Mouse (Mus musculus): ENCODE measurements around the gene 4833427G06Rik.
"Not testable (repeated sequence)": the region's sequence is repeated elsewhere in the genome, so short reads cannot be mapped to it uniquely, and the experiment has no call there.

4833427G06Rik gene

DNA sequence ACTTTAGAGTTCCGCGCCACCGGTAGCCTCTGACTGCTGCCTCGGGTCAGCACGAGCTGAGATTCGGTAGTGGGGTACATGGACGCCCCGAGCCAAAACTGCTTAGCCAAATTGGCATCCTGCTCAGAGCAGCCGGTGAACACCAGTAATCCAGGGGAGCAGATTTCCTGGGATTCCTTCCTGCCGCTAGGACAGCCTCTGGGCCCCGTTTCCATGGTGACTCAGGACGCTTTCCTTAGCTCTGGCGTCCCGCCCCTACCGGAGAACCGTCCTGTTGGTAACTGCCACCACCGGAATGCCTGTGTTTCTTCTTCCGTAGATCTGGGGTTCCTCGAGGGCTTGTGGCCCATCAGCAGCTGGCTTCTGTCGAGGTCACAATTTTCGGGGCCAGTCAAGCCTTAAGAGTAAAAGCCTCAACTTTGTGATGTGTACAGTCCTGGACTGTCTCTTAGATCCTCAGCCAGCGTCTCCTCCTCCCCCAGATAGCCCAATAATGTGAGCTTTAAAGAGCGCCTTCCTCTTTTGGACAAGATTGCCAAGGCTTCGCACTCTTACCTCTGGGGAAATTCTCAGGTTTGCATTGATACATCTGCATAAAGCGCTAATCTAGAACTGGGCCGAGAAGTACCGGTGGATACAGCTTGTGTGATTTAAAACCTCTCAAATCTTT, at the start of gene 4833427G06Rik:
Gene 4833427G06Rik (minus strand): TSS at position 323 of the 670 bp plus-strand sequence.
- DNase-seq: peak; percentile 60

DNA sequence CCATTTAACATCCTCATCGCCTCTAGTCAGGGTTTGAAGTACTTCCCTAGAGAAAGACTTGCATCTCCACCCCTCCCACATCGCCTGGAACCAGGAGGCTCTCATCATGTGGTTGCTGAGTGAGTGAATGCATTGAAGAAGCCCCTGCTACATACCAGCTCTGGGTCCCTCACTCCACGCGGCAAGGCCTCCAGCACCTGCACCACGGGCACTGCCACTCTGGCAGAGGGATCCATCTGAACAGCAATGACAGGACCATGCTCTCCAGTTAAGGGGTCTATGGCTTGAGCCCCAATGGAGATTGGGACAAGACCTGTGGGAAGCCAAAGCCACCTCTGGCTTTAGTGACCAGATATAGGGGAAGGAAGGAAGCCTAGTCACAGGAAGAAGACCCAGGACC, 45.4 kb upstream of the 4833427G06Rik start:
- no peak for DNase-seq

DNA sequence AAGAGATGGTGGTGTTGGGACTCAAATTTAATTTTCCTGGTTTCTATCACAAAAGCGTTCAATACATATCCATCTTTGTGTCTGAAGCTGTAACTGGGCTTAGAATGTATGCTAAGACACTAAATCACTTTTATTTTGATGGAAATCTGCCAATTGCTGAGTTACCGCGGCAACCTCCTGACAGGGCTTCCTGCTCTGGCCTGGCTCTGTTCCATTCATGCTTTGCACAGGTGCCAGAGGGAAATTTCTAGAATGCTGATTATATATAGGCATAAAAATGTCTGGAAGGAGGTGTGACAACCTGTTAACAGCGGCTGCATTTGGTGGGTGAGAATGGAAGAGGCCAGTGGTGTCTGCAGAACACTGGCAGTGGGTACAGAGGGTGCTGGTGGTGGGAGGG, 44.6 kb upstream of the 4833427G06Rik start:
- DNase-seq: no peak

DNA sequence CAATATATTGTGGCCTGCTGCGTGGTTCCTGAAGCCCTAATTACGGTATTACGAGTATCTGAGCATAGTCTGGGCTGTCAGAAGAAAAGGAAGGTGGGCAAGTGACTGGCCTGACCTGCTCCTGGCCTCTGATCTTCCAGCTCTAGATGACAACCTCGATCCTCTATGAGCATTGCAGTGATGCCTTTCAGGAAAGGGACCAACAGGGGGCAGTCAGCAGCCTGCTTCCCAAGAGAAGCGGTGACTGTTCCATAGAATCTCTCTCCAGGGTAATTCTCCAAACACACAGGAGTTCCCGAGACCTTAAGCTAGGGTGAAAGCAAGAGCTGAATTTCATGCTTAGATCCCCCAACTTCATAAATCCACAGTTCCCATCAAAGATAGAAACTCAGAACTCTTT, 42.3 kb upstream of the 4833427G06Rik start:
- no peak for DNase-seq

DNA sequence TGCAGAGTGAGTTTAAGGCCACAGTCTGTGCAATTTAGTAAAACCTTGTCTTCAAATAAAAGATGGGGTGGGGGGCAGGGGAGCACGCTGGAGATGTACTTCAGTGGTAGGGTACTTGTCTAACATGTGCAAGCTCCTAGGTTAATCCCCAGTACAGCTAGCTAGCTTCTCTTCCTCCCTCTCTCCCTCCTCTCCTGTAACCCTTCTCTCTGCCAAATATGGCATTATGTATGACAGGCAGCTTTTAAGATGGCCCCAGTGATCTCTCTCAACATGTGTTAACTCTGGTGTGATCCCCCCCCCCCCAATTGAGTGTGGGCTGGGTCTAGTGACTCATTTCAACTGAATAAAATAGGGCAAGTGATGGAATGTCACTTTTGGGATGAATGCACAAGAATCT, 41.6 kb upstream of the 4833427G06Rik start:
- DNase-seq: no peak

DNA sequence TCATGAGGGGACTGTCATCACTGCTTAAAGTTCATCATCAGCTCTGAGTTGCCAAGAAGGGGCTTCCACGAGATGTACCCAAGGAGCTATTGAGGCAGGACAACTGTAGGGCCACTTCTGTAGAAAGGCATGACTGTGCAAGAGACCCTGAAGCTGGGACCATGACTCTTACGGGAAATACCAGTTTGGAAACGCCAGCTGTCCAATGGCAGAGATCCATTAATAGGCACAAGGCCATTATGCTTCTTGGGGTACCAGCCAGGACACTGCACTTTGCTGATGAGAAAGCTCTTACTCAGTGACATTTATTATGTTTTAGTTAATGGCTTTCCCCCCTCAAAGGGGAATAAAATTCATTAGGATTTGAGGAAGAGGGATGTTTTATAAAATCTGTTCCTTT, 38.8 kb upstream of the 4833427G06Rik start:
- DNase-seq: no peak

DNA sequence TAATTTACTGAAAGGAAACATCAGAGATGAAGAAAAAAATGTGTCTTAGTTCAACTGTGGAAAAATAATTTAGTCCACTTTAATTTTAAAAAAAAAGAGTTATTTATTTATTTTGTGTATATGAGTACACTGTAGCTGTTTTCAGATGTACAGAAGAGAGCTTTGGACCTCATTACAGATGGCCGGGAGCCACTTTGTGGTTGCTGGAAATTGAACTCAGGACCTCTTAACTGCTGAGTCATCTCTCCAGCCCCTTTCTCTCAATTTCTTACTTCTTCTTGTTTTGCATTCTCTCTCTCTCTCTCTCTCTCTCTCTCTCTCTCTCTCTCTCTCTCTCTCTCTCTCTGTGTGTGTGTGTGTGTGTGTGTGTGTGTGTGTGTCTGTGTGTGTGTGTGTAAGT, 37.5 kb upstream of the 4833427G06Rik start:
- DNase-seq: not testable (repeated sequence)

DNA sequence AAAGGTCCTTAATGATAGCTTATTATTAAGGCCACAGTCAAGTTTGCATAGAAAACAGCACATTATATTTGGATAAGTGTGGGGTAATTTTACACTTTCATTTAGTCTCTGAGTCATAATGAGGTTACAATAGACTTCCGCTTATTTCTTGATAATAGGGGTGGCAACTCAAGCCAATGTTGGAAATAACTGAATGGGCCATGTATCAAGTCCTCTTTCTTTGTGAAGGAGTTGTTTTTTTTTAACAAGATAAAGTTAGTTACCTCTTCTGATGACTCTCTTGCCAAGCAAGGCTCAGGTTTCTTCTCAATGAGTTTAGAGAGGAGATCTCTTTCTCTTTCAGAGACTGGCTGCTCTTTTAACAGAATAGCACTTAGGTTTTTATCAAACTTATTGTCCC, 36.4 kb upstream of the 4833427G06Rik start:
- no peak for DNase-seq

DNA sequence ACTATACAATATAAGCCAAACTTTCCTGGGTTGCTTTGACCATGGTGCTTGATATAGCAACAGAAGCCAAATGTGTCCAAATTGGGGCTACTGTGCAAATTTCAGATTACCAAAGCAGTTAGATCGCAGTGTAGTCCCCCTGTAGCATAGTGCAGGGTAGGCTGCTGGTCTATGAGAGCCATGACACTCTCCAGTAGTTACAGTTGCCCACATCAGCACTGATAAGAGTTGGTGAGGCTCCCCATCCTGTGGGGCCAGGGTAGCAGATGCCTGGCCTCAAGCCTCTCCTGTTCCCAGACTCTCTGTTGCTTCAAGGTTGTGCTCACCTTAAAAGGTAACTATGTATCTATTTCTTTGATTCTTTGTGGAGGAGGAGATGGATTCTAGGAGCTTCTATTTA, 36.0 kb upstream of the 4833427G06Rik start:
- DNase-seq: no peak

DNA sequence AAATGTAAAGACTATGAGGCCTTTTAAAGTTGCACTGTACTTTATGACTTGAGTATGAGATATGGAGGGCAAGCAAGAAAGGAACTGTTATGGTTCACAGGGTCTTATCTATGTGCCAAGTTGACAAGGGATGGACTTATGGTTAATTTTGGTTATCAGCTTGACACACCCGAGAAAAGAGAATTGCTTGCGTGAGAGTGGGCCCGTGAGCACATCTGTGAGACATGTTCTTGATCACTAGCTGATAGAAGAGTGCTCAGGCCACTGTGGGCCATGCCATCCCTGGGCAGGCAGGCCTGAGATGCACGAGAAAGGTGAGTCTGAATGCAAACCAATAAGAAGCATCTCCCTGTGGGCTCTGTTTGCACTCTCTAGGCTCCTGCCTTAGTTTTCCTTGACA, 35.6 kb upstream of the 4833427G06Rik start:
- no peak for DNase-seq

DNA sequence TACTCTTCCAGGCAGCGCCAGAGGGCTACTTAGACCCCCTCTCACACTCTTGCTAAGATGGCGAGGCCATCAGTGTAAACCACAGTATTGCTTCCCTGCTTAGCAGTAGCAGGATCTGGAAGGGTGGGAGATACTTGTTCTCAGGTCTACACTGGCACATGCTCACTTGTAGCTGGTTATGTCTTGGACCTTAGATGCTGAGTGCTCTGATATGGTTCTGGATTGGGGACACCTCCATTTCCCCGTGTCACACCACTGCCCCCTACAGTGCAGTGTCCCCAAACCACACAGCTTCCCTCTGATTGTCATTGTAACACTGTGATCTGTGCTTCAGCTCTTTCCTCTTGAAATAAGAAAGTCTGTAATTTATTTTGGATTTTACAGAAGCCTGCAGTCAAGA, 35.1 kb upstream of the 4833427G06Rik start:
- peak; percentile 50 for DNase-seq

DNA sequence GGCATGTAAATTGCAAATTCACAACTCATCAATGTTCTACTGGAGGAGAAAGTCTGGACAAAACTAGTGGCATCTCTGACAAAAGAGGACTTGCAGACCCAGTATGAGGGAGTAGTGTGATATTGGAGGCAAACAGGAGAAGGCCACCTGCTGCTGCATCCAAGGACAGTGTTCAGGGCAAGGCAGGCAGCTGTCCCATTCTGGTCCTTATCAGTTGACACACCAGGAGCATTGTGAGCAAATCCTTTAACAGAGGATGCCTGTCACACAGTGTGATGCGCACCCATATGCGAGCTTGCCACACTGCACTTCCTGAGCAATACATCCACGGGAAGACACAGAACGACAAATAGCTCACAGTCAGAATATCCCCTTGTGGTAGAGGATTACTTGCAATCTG, 12.9 kb upstream of the 4833427G06Rik start:
- no peak for DNase-seq

DNA sequence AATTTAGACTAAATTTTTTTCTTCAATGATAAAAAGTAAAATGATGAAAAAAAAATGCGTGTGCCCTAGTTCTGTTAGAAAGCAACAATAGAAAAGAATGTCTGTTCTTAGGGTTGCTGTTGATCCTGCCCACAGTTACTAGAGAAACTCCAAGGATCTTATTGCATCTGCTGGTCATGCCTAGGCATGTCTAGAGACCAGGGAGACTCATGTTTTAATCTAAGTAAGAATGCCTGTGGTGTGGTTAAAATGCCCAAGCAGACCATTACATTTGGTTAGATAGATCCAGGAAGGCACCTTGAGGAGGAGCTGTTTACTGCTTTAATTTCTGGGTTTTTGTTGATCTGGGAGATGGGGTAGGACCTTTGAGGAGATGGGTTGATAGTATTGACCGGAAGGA, 3.9 kb upstream of the 4833427G06Rik start:
- no peak for DNase-seq

DNA sequence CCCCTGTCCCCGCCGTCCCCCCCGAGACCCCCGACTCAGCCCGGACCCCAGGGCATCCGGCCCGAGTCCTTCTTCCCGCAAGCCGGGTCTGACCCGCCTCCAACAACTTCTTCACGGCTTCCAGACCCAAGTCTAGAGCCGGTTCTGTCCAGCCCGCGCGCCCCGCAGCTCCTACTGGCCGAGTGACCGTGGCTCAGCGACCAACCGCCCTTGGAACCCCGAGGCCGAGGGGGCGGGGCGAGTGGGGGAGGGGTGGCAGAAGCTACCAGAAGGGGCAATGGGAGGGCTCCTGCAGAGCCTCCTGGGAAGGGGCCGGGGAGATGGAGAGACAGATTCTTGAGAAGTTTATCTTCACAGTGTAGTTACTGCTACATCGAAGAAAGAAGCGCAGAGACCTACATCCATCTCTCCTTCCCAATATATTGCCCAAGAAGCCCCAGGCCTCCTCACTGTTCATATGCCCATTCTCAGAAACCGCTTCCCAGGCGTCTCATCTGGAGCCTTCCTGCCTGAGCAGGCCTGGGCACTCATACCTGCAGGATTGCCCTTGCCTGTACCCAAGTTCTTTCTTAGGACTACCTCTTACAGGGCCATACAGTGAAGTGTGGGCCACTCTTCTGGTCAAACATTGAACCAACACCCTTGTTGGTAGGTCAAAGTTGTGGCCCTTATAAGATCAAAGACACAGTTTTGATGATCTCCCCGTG, 2.1 kb upstream of the 4833427G06Rik start:
- peak; percentile 31 for DNase-seq

DNA sequence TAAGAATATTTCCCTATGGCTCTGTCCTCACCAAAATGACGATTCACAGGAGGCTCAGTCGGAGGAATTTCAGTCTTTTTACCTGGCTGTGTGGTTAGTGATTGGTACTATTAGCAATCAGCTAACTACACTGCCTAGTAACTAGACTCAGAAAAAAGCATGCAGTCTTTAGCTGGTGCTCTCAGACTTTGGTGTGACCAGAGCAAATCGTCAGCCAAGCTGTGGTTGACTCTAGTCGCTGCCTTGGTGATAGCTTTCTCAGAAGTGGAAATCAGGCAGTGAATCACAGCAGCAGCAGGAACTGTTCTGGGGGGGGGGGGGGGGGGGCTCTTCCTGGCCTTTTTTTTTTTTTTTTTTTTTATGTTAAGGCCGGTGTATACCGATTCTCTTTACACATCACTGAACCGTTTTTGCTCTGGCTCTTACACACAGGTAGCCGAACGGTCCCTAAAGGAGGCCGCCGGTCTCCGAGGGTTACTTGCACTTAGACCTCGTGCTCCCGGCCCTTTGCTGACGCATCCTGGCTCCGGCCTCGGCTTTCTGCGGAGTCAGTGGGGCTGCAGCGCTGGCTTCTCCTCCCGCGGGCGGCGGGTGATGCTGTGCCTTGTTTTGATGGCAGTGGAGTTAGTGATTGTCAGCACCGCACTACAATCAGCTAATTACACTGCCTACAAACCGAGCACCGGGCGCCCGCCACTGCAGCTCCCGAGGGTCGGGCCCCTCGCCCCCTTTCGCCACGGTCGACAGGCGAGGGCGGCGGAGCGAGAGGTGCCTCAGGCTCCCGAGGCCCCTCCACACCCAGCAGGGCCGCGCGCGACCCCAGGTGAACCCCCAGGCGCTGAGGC, 1.3 kb upstream of the 4833427G06Rik start:
- DNase-seq: peak; percentile 34

DNA sequence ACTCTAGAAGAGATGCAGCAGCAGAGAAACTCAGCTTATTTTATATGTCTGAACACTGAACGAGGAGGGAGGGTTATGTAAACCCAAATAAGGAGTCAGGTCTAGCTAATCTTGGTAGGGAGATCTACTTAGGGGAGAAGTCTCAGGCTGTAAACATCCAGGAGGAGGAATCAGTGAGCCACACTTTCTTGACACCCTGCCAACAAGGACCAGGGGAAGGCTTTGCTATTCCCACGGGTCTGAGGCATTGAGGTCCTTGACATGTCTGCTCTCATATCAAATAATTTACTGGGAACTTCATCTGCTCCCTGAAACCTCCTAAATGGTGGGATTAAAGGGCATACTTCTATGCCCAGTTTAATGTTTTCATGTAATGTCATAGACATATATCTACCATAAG, 5.6 kb downstream of the 4833427G06Rik start:
- DNase-seq: no peak

DNA sequence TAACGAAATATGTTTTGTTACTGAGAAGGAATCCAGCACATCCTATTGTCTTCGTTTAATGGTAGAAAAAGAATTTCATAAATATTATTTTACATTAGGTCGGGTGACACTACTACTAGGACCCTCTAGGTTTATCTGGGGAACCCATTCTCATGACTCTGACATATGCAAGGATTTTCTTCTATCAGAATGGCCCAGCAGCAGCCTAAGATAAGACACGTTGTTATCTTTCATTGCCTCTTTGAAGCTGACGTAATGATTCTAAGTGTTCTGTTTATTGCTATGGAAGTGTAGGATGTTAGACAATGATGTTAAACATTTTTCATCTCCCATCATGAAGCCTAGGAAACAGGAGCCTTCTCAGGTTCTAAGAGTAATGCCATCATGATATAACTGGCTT, 8.2 kb downstream of the 4833427G06Rik start:
- no peak for DNase-seq

DNA sequence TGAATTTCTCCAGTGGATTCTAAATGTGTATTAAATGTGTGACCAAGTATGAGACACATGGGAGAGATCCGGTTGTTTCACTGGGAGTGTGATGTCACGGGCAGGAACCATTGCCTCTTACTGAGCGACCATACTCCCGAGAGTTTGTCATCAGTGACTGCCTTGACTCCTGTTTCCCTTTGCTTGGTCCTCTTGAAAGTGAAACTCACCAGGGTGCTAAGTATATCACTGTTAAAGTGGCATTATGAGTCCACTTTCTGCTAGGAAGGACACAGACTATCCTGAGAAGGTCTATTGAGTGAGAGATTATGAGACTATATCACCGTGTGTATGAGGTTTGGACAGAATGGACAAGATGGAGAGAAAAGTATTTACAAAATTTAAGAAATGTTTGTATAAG, 20.3 kb downstream of the 4833427G06Rik start:
- no peak for DNase-seq

DNA sequence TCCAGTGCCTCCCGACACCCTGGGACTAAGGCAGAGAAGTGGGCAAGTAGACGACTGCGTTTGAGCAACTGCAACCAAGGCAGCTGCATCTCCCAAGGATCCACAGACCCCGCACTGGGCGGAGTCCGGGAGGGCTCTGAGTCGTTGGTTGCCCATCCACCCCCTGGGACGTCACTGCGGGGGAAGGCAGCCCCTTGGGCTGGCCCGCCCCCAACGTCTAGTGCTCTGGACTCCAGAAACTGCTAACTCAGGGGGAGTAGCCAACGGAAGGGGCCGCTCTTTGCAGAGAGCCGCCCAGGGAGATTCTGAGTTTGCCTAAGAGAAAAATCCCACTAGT, 24.9 kb downstream of the 4833427G06Rik start, which contains the start of gene Layn:
Gene Layn (minus strand): TSS at position 116 of the 337 bp plus-strand sequence.
- DNase-seq: peak; percentile 68

DNA sequence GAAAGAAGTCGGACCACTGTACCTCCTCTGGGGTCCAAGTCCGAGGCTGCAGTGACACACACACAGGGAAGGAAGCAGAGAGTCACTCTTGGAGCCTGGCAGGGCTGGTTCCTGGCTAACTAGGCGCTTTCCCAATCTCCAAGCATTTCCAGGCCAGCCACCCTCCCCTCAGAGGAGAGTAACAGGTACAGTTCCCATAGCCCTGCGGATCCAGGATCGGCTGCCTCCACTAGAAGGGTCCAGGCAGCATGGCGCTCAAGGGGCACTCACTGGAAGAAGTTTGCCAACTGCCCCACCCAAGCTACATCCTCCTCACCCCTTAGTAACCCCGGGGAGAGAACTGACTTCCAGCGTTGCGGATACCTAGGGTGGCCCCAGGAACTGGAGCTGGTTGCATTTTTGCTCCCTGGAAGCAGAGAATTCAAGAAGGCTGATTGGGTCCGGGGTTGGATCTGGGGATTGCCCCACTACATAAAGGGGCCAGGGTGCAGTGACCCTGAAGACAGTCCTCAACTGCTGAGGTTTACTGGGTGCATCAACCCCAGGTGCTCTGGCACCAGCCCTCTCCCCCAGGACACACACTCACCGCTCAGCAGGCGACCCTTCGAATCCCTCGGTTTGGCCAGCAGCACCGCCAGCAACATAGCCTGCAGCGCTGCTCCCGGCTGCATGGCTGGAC, 25.4 kb downstream of the 4833427G06Rik start:
- DNase-seq: peak; percentile 5

DNA sequence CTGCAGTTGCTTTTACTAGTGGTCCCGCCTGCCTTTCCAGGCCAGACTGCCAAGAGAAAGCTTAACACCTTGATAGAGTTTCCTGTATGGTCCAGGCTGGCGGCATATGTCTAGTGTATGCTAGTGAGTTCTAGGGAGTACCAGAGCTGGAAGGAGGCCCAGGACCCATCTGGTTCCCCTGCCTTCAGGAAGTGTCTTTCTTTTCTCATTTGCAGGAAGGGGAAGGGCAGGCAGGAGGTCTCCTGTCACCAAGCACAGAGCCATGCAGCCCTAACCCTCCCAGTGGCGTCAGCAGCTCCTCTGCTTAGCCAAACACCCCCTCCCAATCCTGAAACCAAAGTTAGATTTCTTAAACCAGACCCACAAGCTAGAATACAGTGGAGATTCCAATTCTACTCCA, 26.1 kb downstream of the 4833427G06Rik start:
- DNase-seq: peak; percentile 19

DNA sequence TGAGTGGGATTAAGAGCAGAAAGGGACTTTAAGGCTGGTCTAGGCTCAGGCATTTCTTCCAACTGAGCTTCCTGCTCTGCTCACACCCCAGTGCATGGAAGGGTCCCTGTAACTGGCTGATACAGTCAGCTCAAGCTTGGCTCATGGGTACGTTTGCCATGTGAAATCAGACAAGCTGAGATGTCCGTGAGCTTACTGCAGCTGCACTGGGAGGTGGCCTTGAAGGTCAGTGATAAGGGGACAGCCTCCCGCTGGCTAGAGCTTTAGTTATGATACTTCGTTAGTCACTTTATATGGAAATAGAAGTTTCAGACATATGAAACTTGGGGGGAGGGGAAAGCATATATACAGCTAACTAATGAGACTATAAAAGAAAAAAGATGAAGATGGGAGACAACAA, 31.1 kb downstream of the 4833427G06Rik start:
- DNase-seq: no peak

DNA sequence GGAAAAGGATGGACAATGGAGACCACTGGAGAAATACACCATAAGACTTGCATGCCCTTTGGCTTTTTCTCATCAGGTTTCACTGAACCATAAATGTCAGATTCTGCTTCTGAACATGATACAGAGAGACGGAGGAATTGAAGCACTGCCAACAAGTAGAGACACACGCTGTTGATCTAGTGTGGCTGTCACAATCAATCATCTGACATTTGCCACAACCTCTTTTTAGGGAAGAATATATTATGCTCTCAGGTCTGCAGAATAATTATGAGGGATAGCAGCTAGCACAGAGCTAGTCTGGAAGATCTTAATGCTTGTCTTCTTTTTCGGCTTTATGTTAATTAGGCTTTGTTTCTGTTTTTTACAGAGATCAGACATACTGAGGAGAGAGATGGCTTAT, 33.7 kb downstream of the 4833427G06Rik start:
- DNase-seq: no peak
